Mouse (Mus musculus) erythroblast, embryonic 14.5 days (primary cell): ENCODE results near the gene Npas2.

Source experiments
- GATA1 ChIP-seq: IDR thresholded peaks from 2 replicates; pipeline ENCODE4 v1.6.1; 2012; ENCODE audit warnings: low read length, inconsistent platforms, mixed read lengths
- TAL1 ChIP-seq: IDR thresholded peaks from 3 replicates; pipeline ENCODE4 v1.6.1; 2012; ENCODE audit warnings: low read length, inconsistent platforms, mixed read lengths

- no peak for TF ChIP-seq GATA1
- TF ChIP-seq TAL1, result no peak
Measured at GRCm38 (mm10) chr1:39196676-39197375, 3.3 kb downstream of the Npas2 start.
